Mouse (Mus musculus) C2C12 (cell line): Measurements from ENCODE around the gene Maml1.

Experiments used
- CEBPB ChIP-seq: IDR thresholded peaks from one replicate; pipeline ENCODE4 v1.6.1; 2011; ENCODE audit warnings: low read depth, mild to moderate bottlenecking, control low read depth, moderate library complexity
- CTCF ChIP-seq: IDR thresholded peaks from one replicate; pipeline ENCODE4 v1.5.1; 2011; ENCODE audit not compliant: control insufficient read depth, insufficient read depth, insufficient read length
- MAX ChIP-seq: IDR thresholded peaks from one replicate; pipeline ENCODE4 v1.6.1; 2011; ENCODE audit warnings: mild to moderate bottlenecking, control low read depth
- MYOD1 ChIP-seq: IDR thresholded peaks from one replicate; pipeline ENCODE4 v1.6.1; 2011; ENCODE audit warnings: low read depth; ENCODE audit not compliant: control insufficient read depth, insufficient read length
- MYOG ChIP-seq: IDR thresholded peaks from one replicate; pipeline ENCODE4 v1.6.1; 2011; ENCODE audit not compliant: control insufficient read depth, insufficient read length; ENCODE audit errors: extremely low read depth
- USF1 ChIP-seq: IDR thresholded peaks from one replicate; pipeline ENCODE4 v1.6.1; 2011; ENCODE audit warnings: low read depth, mild to moderate bottlenecking, control low read depth, moderate library complexity

- TF ChIP-seq CTCF (no peak), MAX (no peak), USF1 (no peak), MYOG (no peak), CEBPB (no peak), MYOD1 (no peak)
Measured at GRCm38 (mm10) chr11:50336891-50337290, 44.8 kb upstream of the Maml1 start.
